Mouse (Mus musculus) cortical plate, adult 2 months (tissue): ENCODE data around the gene Ubtf.

Experiments
- CTCF ChIP-seq: fragments of 200-500 bp; IDR thresholded peaks from 2 replicates; pipeline ENCODE4 v1.5.1; 2011; ENCODE audit warnings: mild to moderate bottlenecking, control low read depth, low read length; ENCODE audit not compliant: insufficient read depth; ENCODE audit errors: extremely low read depth
- POLR2A ChIP-seq: fragments of 200-500 bp; IDR thresholded peaks from 2 replicates; pipeline ENCODE4 v1.6.1; 2011; ENCODE audit warnings: mild to moderate bottlenecking, low read length, control low read depth; ENCODE audit not compliant: insufficient read depth; ENCODE audit errors: extremely low read depth

DNA sequence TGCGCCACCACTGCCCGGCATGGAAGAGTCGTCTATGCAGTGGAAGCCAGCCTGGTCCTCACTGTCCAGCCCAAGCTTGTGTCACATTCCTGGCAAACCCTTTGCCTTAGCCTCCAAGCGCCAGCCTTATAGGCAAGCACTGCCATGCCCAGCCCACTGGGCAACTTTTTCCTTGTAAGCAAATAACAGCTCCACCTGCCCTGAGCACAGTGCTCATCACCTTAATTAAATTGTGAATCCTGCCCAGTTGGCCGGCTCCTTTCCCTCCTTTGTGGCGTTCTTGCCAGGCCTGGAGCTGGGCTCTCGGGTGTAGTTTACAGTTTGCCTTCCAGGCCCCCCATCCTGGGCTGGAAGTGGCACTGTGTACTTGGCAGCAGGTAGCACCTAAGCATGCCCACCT is 56.3 kb downstream of the Ubtf start:
- TF ChIP-seq POLR2A (no peak), CTCF (no peak)
